Mouse (Mus musculus) liver, postnatal 0 days (tissue): ENCODE data around the gene Scin. TPM values are rescaled to one million over a fixed set of nuclear protein-coding genes. Genes with fewer than 3 reads are reported as not detected.

Experiments
- ATAC-seq: fragments of 200-750 bp; cut with Nextera tagmentation; 2 replicates; pipeline ENCODE4 v1.8.0; 2017; ENCODE audit warnings: mild to moderate bottlenecking, moderate library complexity
- DNase-seq: peaks from one replicate; pipeline ENCODE4 v3.0.0-alpha.2; 2016
- H3K27ac ChIP-seq: fragments of 300-500 bp; sonication (generic); 2 replicates; pipeline ENCODE4 v1.5.1; 2014; ENCODE audit warnings: antibody characterized with exemption, moderate library complexity, mild to moderate bottlenecking, low read depth
- H3K27me3 ChIP-seq: fragments of 300-500 bp; sonication (generic); 2 replicates; pipeline ENCODE4 v1.6.1; 2014; ENCODE audit warnings: low read length, control low read depth, mixed read lengths; ENCODE audit not compliant: insufficient read depth
- H3K36me3 ChIP-seq: fragments of 300-500 bp; sonication (generic); replicated peaks from 2 replicates; pipeline ENCODE4 v1.6.1; 2014; ENCODE audit warnings: mild to moderate bottlenecking, control low read depth, low read length, moderate library complexity, mixed read lengths; ENCODE audit not compliant: insufficient read depth
- H3K4me1 ChIP-seq: fragments of 300-500 bp; sonication (generic); 2 replicates; pipeline ENCODE4 v1.6.1; 2014; ENCODE audit warnings: antibody characterized with exemption, mild to moderate bottlenecking, control low read depth; ENCODE audit not compliant: insufficient read depth
- H3K4me2 ChIP-seq: fragments of 300-500 bp; sonication (generic); 2 replicates; pipeline ENCODE4 v1.6.1; 2014; ENCODE audit warnings: low read depth, mild to moderate bottlenecking, low read length, moderate library complexity, mixed read lengths
- H3K4me3 ChIP-seq: fragments of 300-500 bp; sonication (generic); 2 replicates; pipeline ENCODE4 v1.5.1; 2014; ENCODE audit warnings: low read depth, low read length
- H3K9ac ChIP-seq: fragments of 300-500 bp; sonication (generic); replicated peaks from 2 replicates; pipeline ENCODE4 v1.6.1; 2014; ENCODE audit warnings: mild to moderate bottlenecking, moderate library complexity
- H3K9me3 ChIP-seq: fragments of 300-500 bp; sonication (generic); 2 replicates; pipeline ENCODE4 v1.6.1; 2016; ENCODE audit warnings: mild to moderate bottlenecking, control low read depth, low read length, mixed read lengths
- CTCF ChIP-seq: sonication (generic); IDR thresholded peaks from 2 replicates; pipeline ENCODE4 v1.5.1; 2016; ENCODE audit warnings: antibody characterized with exemption, low read depth
- EP300 ChIP-seq: IDR thresholded peaks from 2 replicates; pipeline ENCODE4 v1.6.1; 2016; ENCODE audit warnings: antibody characterized with exemption, low read depth, mild to moderate bottlenecking
- WGBS: fragments of 180-500 bp; shearing (Covaris S2); extraction: QIAGEN DNeasy Blood & Tissue Kit; methylation state at CpG from one replicate; pipeline ENCODE4 v1.1.7; 2014; ENCODE audit not compliant: insufficient replicate concordance; 5-methylcytosine and 5-hydroxymethylcytosine counted together
- polyA plus RNA-seq: library from polyadenylated mRNA; unstranded; fragments of >200 nt; fragmentation: Nextera tagmentation; extraction: Ambion mirVana; gene quantifications from 2 replicates; pipeline ENCODE4 v1.2.1, GENCODE M21; 2015

Scin gene
- polyA plus RNA-seq, 1 experiment from 2014 or later: 0.07 TPM

DNA sequence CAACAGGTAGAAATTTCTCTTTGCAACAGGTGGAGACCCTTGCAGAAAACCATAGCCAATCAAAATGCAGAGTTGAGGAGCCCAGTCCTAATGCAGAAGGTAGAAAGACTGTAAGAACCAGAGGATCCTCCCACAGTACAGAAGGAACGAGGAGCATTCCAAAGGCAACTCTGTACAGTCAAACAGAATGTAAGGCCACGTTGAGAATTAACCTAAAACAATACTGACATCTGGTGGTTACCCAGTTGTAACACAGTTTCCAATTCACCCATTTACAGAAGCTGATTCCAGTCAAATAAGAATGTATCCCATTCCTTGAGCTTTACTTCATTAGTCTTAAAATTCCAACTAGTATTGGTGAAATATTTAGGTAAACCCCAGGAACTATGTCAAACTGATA is 30.6 kb upstream of the Scin start:
- WGBS: 7% methylated on average over 2 of the region's 2 CpGs
- no peaks in the 10 kb centered on the region for H3K27me3 ChIP-seq
- ATAC-seq: no peak

DNA sequence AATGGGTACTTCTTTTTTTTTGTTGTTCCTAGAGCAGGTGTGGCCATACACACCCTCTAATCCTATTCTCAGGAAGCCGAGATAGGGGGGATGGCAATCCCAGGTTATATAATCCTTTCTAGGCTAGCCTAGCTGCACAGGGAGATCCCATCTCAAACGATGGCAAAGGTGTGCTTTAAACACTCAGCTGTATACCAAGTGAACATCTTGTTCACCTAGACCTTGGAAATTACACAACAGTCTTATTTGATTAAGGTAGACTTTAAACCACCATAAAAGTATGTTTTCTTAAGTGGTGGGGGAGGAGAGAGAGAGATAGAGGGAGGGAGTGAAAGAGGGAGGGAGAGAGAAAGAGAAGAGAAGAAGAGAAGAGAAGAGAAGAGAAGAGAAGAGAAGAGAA is 26.7 kb upstream of the Scin start:
- Histone ChIP-seq H3K27ac (no peak overlapping the region), H3K27me3 (no peaks in the 10 kb centered on the region), H3K4me2 (no peak overlapping the region), H3K9ac (no peak overlapping the region), H3K4me1 (no peaks in the 10 kb centered on the region), H3K9me3 (no peaks in the 10 kb centered on the region), H3K4me3 (no peak overlapping the region), H3K36me3 (no peaks in the 10 kb centered on the region)
- 56% methylated on average over 2 of the region's 2 CpGs for WGBS
- DNase-seq (no peak), ATAC-seq (no peak)
- no peak for TF ChIP-seq CTCF
- TF ChIP-seq EP300: no peak

More for the DNA sequence above, 30.6 kb upstream of the Scin start:
- no peaks in the 10 kb centered on the region for H3K4me1 ChIP-seq
- H3K4me2 ChIP-seq: no peak overlapping the region
- TF ChIP-seq CTCF (peak; percentile 75), EP300 (no peak)
- no peak overlapping the region for H3K27ac ChIP-seq
- no peak for DNase-seq
- H3K4me3 ChIP-seq: no peak overlapping the region
- no peaks in the 10 kb centered on the region for H3K9me3 ChIP-seq
- H3K36me3 ChIP-seq: no peaks in the 10 kb centered on the region
- H3K9ac ChIP-seq: no peak overlapping the region

DNA sequence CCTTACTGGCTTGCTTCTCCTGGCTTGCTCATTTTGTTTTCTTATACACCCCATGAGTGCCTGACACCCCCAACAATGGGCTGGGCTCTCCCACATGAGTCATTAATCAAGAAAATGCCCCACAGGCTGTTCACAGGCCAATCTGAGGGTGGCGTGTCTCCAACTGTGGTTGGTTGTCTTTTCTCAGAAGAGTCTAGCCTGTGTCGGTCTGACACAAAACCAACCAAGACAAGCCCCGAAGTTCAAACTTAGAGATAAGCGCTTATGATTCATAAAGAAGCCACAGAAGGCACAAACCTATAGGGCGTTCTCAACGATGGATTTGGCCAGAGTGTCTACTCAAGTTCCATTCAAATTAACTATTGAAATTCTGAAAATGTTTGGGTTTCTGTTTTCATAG is 20.2 kb upstream of the Scin start:
- Histone ChIP-seq H3K4me3 (no peak overlapping the region), H3K27me3 (no peaks in the 10 kb centered on the region), H3K27ac (no peak overlapping the region), H3K4me1 (no peaks in the 10 kb centered on the region), H3K9ac (no peak overlapping the region), H3K36me3 (no peaks in the 10 kb centered on the region), H3K4me2 (no peak overlapping the region), H3K9me3 (no peaks in the 10 kb centered on the region)
- WGBS: 68% methylated on average over 6 of the region's 6 CpGs
- no peak for ATAC-seq
- DNase-seq: no peak
- TF ChIP-seq CTCF (no peak), EP300 (no peak)

DNA sequence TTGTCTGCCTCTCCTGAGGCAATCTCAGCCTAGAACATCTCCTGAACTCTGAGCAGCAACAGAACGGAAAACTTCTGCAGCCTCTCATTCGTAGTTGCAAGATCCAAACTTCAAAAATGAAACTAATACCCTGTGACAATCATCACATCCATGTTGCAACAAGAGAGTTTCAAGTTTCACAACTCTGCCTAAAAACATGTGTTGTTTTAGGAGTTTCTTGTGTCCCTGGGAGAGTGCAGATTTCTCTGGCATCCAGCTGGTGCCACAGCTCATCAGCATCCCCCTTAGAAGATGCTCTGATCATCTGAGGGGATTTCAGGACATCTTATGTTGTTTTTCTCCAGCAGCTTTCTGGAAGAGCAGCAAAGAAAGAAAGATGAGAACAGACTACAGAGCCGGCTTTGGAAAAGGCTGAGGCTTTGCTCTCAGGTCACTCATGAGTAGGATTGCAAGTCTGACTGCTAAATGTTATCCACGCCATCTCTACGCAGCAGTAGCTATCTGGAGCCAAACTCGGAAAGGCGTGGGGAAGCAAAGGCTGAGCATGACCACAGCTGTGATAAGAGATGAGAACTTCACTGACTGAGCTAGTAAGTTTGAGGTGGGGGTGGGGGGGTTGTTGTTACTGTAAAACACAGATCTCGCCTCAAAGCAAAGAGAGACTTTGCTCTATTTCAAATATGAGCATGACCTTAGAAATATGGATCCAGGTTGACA is 18.5 kb upstream of the Scin start:
- Histone ChIP-seq H3K36me3 (no peaks in the 10 kb centered on the region), H3K4me3 (no peak overlapping the region), H3K27me3 (no peaks in the 10 kb centered on the region), H3K4me2 (no peak overlapping the region), H3K9me3 (no peaks in the 10 kb centered on the region), H3K9ac (no peak overlapping the region), H3K4me1 (no peaks in the 10 kb centered on the region), H3K27ac (no peak overlapping the region)
- no peak for ATAC-seq
- 50% methylated on average over 8 of the region's 8 CpGs for WGBS
- no peak for TF ChIP-seq CTCF
- no peak for TF ChIP-seq EP300
- no peak for DNase-seq

DNA sequence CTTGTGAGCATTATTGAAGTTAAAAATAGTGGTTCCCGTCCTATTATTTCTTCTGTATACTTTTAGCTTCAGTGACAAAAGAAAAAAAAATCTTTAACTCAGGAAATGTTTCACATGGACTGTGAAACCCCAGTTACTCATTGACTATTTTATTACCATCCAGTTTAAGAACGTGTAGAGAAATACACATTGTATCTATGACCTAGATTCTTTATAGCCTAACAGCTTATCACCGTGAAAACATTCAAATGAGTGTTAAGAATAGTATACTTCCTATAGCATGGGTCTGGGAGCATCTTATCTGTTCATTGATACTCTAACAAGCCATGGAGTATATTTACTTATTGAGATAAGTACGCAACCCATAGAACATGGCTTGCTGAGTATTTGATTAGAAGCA is 13.3 kb upstream of the Scin start:
- no peak overlapping the region for H3K4me2 ChIP-seq
- no peak for DNase-seq
- H3K4me1 ChIP-seq: no peaks in the 10 kb centered on the region
- H3K9ac ChIP-seq: no peak overlapping the region
- ATAC-seq: no peak
- WGBS: 46% methylated on average over 4 of the region's 4 CpGs
- H3K9me3 ChIP-seq: no peaks in the 10 kb centered on the region
- TF ChIP-seq EP300 (no peak), CTCF (no peak)
- H3K4me3 ChIP-seq: no peak overlapping the region
- no peaks in the 10 kb centered on the region for H3K27me3 ChIP-seq
- H3K27ac ChIP-seq: no peak overlapping the region
- no peaks in the 10 kb centered on the region for H3K36me3 ChIP-seq

DNA sequence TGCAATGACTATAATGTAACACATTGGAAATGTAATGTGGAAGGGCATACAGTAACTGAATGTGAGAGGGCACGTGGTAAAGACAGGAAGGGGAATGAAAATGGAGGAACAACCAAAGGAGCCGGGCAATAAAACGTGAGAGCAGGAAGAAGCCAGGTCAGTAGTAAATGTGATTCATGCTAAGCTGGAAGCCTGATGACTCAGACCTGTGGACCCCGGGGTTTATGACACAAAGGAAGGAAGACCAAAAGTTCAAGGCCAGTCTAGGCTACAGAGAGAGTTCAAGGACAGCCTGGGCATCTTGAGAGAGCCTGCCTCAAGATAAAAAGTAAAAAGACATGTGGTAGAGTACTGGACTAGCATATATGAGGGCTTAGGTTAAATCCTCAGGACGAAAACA is 12.5 kb upstream of the Scin start:
- TF ChIP-seq EP300 (no peak), CTCF (no peak)
- WGBS: 43% methylated on average over 5 of the region's 5 CpGs
- H3K36me3 ChIP-seq: no peaks in the 10 kb centered on the region
- H3K4me3 ChIP-seq: no peak overlapping the region
- H3K27ac ChIP-seq: no peak overlapping the region
- no peaks in the 10 kb centered on the region for H3K9me3 ChIP-seq
- ATAC-seq: no peak
- H3K27me3 ChIP-seq: no peaks in the 10 kb centered on the region
- no peaks in the 10 kb centered on the region for H3K4me1 ChIP-seq
- H3K4me2 ChIP-seq: no peak overlapping the region
- DNase-seq: no peak
- no peak overlapping the region for H3K9ac ChIP-seq
